ENCODE assay signal across 17 mouse cellular contexts in the genomic region with DNA sequence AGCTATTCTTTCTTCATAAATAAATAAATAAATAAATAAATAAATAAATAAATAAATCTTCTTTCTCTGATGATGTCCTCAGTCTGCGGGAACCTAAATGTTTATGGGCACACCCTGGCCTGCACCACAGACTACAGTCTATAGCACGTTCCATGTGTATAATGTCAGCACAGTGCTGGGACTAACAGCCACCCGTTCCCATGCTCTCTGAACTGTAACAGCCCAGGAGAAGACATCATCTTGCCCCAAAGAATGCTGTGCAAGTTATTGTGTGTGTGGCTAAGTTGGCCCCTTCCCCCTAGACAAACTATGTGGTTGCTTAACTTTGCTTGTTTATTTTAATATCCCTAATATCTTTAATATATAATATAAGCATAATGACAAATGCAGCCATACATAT.
"Had no signal": no experiment of that assay in that cellular context is flagged by ENCODE, and none has a peak within 500 bp of the region (broad histone marks: within the 10 kb centered on the region; RNA-seq: fewer than 3 reads in every experiment).

No protein-coding gene starts in this region.

- H3K4me2 ChIP-seq: limb, embryonic 12.5 days; limb, embryonic 15.5 days; liver, embryonic 11.5 days; midbrain, embryonic 11.5 days; neural tube, embryonic 12.5 days; neural tube, embryonic 15.5 days had no signal

- DNase-seq: left cerebral cortex, postnatal 4 days; liver, postnatal 0 days; midbrain, embryonic 14.5 days; right cerebral cortex, adult 18-20 months; right cerebral cortex, postnatal 14 days; right cerebral cortex, postnatal 4 days; thymus, adult 2 months; thymus, postnatal 14 days; thymus, postnatal 4 days had no signal

- H3K4me3 ChIP-seq: limb, embryonic 12.5 days; limb, embryonic 15.5 days; neural tube, embryonic 12.5 days; neural tube, embryonic 15.5 days had no signal

- H3K27ac ChIP-seq: limb, embryonic 12.5 days; limb, embryonic 15.5 days; liver, embryonic 14.5 days; neural tube, embryonic 12.5 days; neural tube, embryonic 15.5 days; stomach, postnatal 0 days had no signal

- H3K9me3 ChIP-seq: limb, embryonic 12.5 days; limb, embryonic 15.5 days; neural tube, embryonic 12.5 days; neural tube, embryonic 15.5 days had no signal

- H3K9ac ChIP-seq: limb, embryonic 12.5 days; limb, embryonic 15.5 days; liver, embryonic 14.5 days; liver, postnatal 0 days; neural tube, embryonic 12.5 days; neural tube, embryonic 15.5 days had no signal

- ATAC-seq: liver, postnatal 0 days had no signal

- H3K36me3 ChIP-seq: limb, embryonic 12.5 days; limb, embryonic 15.5 days; neural tube, embryonic 12.5 days; neural tube, embryonic 15.5 days had no signal

- H3K4me1 ChIP-seq: limb, embryonic 12.5 days; neural tube, embryonic 12.5 days; neural tube, embryonic 15.5 days had no signal

- H3K27me3 ChIP-seq: limb, embryonic 12.5 days; limb, embryonic 15.5 days; neural tube, embryonic 12.5 days; neural tube, embryonic 15.5 days had no signal
